Mouse (Mus musculus) hindbrain, postnatal 0 days (tissue): ENCODE measurements at regions not wholly inside any gene's neighbourhood (a gene's known extent, or its start where the extent isn't known, plus 50 kb on each side); places are given as distances from the start of the nearest gene placed in this dataset.

Experiments
- ATAC-seq: fragments of 200-750 bp; cut with Nextera tagmentation; 2 replicates; pipeline ENCODE4 v1.8.0; 2017; ENCODE audit warnings: mild to moderate bottlenecking, moderate TSS enrichment, moderate library complexity
- DNase-seq: peaks from one replicate; pipeline ENCODE4 v3.0.0-alpha.2; 2015; ENCODE audit warnings: low spot score
- H3K27ac ChIP-seq: fragments of 300-500 bp; sonication (generic); 2 replicates; pipeline ENCODE4 v1.5.1; 2014; ENCODE audit warnings: mild to moderate bottlenecking
- H3K27me3 ChIP-seq: fragments of 300-500 bp; sonication (generic); 2 replicates; pipeline ENCODE4 v1.6.1; 2014; ENCODE audit warnings: low read length, mixed read lengths; ENCODE audit not compliant: insufficient read depth
- H3K36me3 ChIP-seq: fragments of 300-500 bp; sonication (generic); 2 replicates; pipeline ENCODE4 v1.6.1; 2014; ENCODE audit warnings: low read length, mixed read lengths; ENCODE audit not compliant: insufficient read depth
- H3K4me1 ChIP-seq: fragments of 300-500 bp; sonication (generic); 2 replicates; pipeline ENCODE4 v1.6.1; 2014; ENCODE audit warnings: antibody characterized with exemption, low read length, mixed read lengths; ENCODE audit not compliant: insufficient read depth
- H3K4me2 ChIP-seq: fragments of 300-500 bp; sonication (generic); 2 replicates; pipeline ENCODE4 v1.6.1; 2014; ENCODE audit warnings: low read depth, mild to moderate bottlenecking, low read length, moderate library complexity, mixed read lengths
- H3K4me3 ChIP-seq: fragments of 300-500 bp; sonication (generic); 2 replicates; pipeline ENCODE4 v1.5.1; 2014; ENCODE audit warnings: low read length
- H3K9ac ChIP-seq: fragments of 300-500 bp; sonication (generic); replicated peaks from 2 replicates; pipeline ENCODE4 v1.6.1; 2014; ENCODE audit warnings: mild to moderate bottlenecking, low read length, moderate library complexity, mixed read lengths
- H3K9me3 ChIP-seq: fragments of 300-500 bp; sonication (generic); 2 replicates; pipeline ENCODE4 v1.6.1; 2016; ENCODE audit warnings: low read length, mixed read lengths
- CTCF ChIP-seq: IDR thresholded peaks from 2 replicates; pipeline ENCODE4 v1.5.1; 2016; ENCODE audit warnings: antibody characterized with exemption, control low read depth, low read depth
- WGBS: fragments of 180-500 bp; shearing (Covaris S2); extraction: QIAGEN DNeasy Blood & Tissue Kit; methylation state at CpG from one replicate; pipeline ENCODE4 v1.1.7; 2014; 5-methylcytosine and 5-hydroxymethylcytosine counted together

GRCm38 (mm10) chr15:63052570-63053255 lies 792.3 kb downstream of the Gsdmc2 start:
- Histone ChIP-seq H3K4me1 (no peaks in the 10 kb centered on the region), H3K4me3 (no peak overlapping the region), H3K27me3 (no peaks in the 10 kb centered on the region), H3K4me2 (no peak overlapping the region), H3K36me3 (no peaks in the 10 kb centered on the region), H3K9me3 (no peaks in the 10 kb centered on the region), H3K27ac (no peak overlapping the region), H3K9ac (no peak overlapping the region)
- DNase-seq (no peak), ATAC-seq (no peak)
- TF ChIP-seq CTCF, result no peak
- WGBS, result 16% methylated on average over 3 of the region's 3 CpGs

GRCm38 (mm10) chr15:63050033-63050432 lies 794.9 kb downstream of the Gsdmc2 start:
- TF ChIP-seq CTCF, result no peak
- Histone ChIP-seq H3K4me1 (no peaks in the 10 kb centered on the region), H3K27me3 (no peaks in the 10 kb centered on the region), H3K4me2 (no peak overlapping the region), H3K4me3 (no peak overlapping the region), H3K27ac (no peak overlapping the region), H3K9me3 (no peaks in the 10 kb centered on the region), H3K36me3 (no peaks in the 10 kb centered on the region), H3K9ac (no peak overlapping the region)
- DNase-seq (no peak), ATAC-seq (no peak)
- WGBS, result 72% methylated on average over 1 of the region's 1 CpGs

GRCm38 (mm10) chr15:63042367-63042766 lies 802.6 kb downstream of the Gsdmc2 start:
- Histone ChIP-seq H3K4me2 (no peak overlapping the region), H3K27ac (no peak overlapping the region), H3K36me3 (no peaks in the 10 kb centered on the region), H3K9me3 (no peaks in the 10 kb centered on the region), H3K4me1 (no peaks in the 10 kb centered on the region), H3K27me3 (no peaks in the 10 kb centered on the region), H3K9ac (no peak overlapping the region), H3K4me3 (no peak overlapping the region)
- no peak for DNase-seq
- no peak for TF ChIP-seq CTCF
- no peak for ATAC-seq

- TF ChIP-seq CTCF, result no peak
- Histone ChIP-seq H3K9ac (no peak overlapping the region), H3K36me3 (no peaks in the 10 kb centered on the region), H3K9me3 (no peaks in the 10 kb centered on the region), H3K27ac (no peak overlapping the region), H3K4me1 (no peaks in the 10 kb centered on the region), H3K4me2 (no peak overlapping the region), H3K27me3 (no peaks in the 10 kb centered on the region), H3K4me3 (no peak overlapping the region)
- ATAC-seq (peak; percentile 83), DNase-seq (peak; percentile 68)
- 74% methylated on average over 7 of the region's 7 CpGs for WGBS
Observed at GRCm38 (mm10) chr15:63036241-63036640, 808.7 kb downstream of the Gsdmc2 start.

- Histone ChIP-seq H3K4me2 (no peak overlapping the region), H3K9ac (no peak overlapping the region), H3K4me1 (no peaks in the 10 kb centered on the region), H3K4me3 (no peak overlapping the region), H3K27me3 (no peaks in the 10 kb centered on the region), H3K9me3 (no peaks in the 10 kb centered on the region), H3K36me3 (no peaks in the 10 kb centered on the region), H3K27ac (no peak overlapping the region)
- TF ChIP-seq CTCF, result no peak
- ATAC-seq (no peak), DNase-seq (peak; percentile 62)
- 44% methylated on average over 2 of the region's 2 CpGs for WGBS
Observed at GRCm38 (mm10) chr15:63020826-63021225, 824.2 kb downstream of the Gsdmc2 start.

- Histone ChIP-seq H3K27ac (no peak overlapping the region), H3K9ac (no peak overlapping the region), H3K4me1 (no peaks in the 10 kb centered on the region), H3K4me3 (no peak overlapping the region), H3K27me3 (no peaks in the 10 kb centered on the region), H3K4me2 (no peak overlapping the region), H3K9me3 (no peaks in the 10 kb centered on the region), H3K36me3 (no peaks in the 10 kb centered on the region)
- 61% methylated on average over 3 of the region's 3 CpGs for WGBS
- TF ChIP-seq CTCF, result no peak
- DNase-seq, result no peak
- ATAC-seq, result no peak
Observed at GRCm38 (mm10) chr15:63017966-63018365, 827.0 kb downstream of the Gsdmc2 start.

GRCm38 (mm10) chr15:63006471-63007228 lies 838.3 kb downstream of the Gsdmc2 start:
- WGBS, result 85% methylated on average over 14 of the region's 14 CpGs
- Histone ChIP-seq H3K4me1 (no peaks in the 10 kb centered on the region), H3K27ac (no peak overlapping the region), H3K36me3 (no peaks in the 10 kb centered on the region), H3K27me3 (no peaks in the 10 kb centered on the region), H3K9ac (no peak overlapping the region), H3K4me2 (no peak overlapping the region), H3K4me3 (no peak overlapping the region), H3K9me3 (no peaks in the 10 kb centered on the region)
- DNase-seq, result no peak
- no peak for ATAC-seq
- TF ChIP-seq CTCF, result no peak
